Mouse (Mus musculus) lung, postnatal 0 days (tissue): ENCODE data around the gene Gm21992.

Source experiments
- CTCF ChIP-seq: IDR thresholded peaks from 2 replicates; pipeline ENCODE4 v1.5.1; 2016; ENCODE audit warnings: antibody characterized with exemption, mild to moderate bottlenecking
- EP300 ChIP-seq: IDR thresholded peaks from 2 replicates; pipeline ENCODE4 v1.6.1; 2016; ENCODE audit warnings: antibody characterized with exemption, mild to moderate bottlenecking, control low read depth

DNA sequence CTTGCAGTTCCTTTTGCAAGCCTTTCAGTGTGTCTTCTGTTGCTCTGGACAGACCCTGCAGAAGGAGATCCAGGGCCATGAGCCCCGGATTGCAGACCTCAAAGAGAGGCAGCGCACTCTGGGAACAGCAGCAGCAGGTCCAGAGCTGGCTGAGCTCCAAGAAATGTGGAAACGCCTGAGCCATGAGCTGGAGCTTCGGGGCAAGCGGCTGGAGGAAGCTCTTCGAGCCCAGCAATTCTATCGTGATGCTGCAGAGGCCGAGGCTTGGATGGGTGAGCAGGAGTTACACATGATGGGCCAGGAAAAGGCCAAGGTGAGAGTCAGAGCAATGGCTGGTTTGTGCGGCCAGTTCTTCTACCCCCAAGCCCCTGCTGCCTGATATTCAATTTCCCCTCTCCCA lies 66.4 kb downstream of the Gm21992 start:
- TF ChIP-seq CTCF = no peak
- no peak for TF ChIP-seq EP300
